Mouse (Mus musculus): Measurements from ENCODE around the gene Zfp493. TPM values are rescaled to one million over a fixed set of nuclear protein-coding genes. Genes with fewer than 3 reads are reported as not detected.

The Zfp493 gene
- total RNA-seq, 2 experiments from 2014 or later: 2.8 to 4.8 TPM

Other genes with a start within 250 kb of the Zfp493 start
- 1 to 10 TPM; 8.8 TPM for gene Zfp748, start 225.9 kb upstream of the Zfp493 start, total RNA-seq (2021)
- gene Zfp729b, start 170.0 kb upstream of the Zfp493 start, total RNA-seq (2021): 1 to 10 TPM; 7.7 to 8.8 TPM
- 1 to 10 TPM; 1.3 to 1.5 TPM for gene Gm49345, start 141.9 kb upstream of the Zfp493 start, total RNA-seq (2021)
- gene Zfp729a, start 141.9 kb upstream of the Zfp493 start, total RNA-seq (2021): 10 to 100 TPM in 1 of 2 experiments, 1 to 10 TPM in 1; 9.8 to 10.4 TPM
- gene Zfp738, start 92.6 kb upstream of the Zfp493 start, total RNA-seq (2021): 10 to 100 TPM; 23.7 to 24.0 TPM
- 10 to 100 TPM; 13.5 to 15.1 TPM for gene Zfp65, start 50.5 kb upstream of the Zfp493 start, total RNA-seq (2021)
- gene Zfp85, start 24.5 kb upstream of the Zfp493 start, total RNA-seq (2021): 1 to 10 TPM; 5.7 to 6.9 TPM
- 1 to 10 TPM; 7.1 to 7.6 TPM for gene Zfp273, start 34.0 kb downstream of the Zfp493 start, total RNA-seq (2021)
- gene Gm10037, start 51.4 kb downstream of the Zfp493 start, total RNA-seq (2021): 1 to 10 TPM; 6.0 to 6.5 TPM
- gene BC048507, start 83.6 kb downstream of the Zfp493 start, total RNA-seq (2021): not detected

Data from layer of hippocampus, postnatal 14 days (tissue).